Mouse (Mus musculus) liver (tissue): ENCODE data around the gene Izumo1r.

Experiments
- DNase-seq: peaks from one replicate; pipeline ENCODE4 v3.0.0-alpha.2; 2020; ENCODE audit warnings: mixed read lengths

Izumo1r gene

GRCm38 (mm10) chr9:14864726-14865125, 39.0 kb downstream of the Izumo1r start:
- DNase-seq = no peak

- no peak for DNase-seq
Observed at GRCm38 (mm10) chr9:14863126-14863525, 40.6 kb downstream of the Izumo1r start.

GRCm38 (mm10) chr9:14859868-14860639, 43.7 kb downstream of the Izumo1r start, which contains the start of gene Gpr83:
TSS of gene Gpr83 (plus strand) at chr9:14860210.
- peak; percentile 22 for DNase-seq

DNA sequence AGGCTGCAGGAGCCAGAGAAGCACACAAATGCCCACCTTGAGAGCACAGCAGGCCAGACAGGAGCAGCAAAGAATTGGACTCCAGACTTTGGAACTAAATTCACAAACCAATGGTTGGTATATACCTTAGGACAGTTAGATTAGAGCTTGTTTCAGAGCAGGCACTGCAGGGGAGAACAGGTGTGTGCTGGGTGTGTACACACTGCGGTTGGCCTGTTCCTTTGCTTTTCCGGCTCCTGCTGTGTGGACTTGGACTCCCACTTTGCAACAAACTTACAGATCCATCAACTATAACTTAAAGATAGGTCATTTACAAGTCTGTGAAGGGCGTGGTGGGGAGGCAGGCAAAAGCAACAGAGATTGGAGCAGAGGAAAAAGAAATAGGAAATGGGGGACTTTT, 45.0 kb downstream of the Izumo1r start:
- DNase-seq = no peak

DNA sequence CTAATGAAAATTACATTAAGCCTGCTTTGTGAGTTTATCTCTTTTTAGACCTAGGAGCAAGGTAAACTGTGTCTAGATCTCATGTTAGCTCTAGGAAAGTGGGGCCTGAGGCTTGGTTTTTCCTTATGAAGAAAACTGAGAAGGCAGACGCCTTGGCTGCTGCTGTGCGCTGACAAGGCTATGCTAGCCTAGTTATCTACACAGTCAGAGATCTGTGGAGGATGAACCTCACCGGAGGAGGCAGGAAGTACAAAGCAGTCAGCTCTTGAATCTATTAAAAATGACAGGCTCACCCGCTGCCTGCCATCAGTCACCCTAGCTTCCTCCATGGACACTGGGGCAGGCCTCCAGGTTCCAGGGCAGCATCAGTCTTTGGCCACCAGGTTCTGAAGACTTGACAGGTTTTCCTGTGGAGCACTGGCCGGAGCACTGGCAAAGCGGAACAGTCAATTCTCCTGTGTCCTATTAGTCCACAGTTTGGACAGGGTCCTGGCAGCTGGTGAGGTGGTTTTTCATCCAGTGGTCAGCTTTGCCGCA, 45.5 kb downstream of the Izumo1r start:
- DNase-seq = no peak

DNA sequence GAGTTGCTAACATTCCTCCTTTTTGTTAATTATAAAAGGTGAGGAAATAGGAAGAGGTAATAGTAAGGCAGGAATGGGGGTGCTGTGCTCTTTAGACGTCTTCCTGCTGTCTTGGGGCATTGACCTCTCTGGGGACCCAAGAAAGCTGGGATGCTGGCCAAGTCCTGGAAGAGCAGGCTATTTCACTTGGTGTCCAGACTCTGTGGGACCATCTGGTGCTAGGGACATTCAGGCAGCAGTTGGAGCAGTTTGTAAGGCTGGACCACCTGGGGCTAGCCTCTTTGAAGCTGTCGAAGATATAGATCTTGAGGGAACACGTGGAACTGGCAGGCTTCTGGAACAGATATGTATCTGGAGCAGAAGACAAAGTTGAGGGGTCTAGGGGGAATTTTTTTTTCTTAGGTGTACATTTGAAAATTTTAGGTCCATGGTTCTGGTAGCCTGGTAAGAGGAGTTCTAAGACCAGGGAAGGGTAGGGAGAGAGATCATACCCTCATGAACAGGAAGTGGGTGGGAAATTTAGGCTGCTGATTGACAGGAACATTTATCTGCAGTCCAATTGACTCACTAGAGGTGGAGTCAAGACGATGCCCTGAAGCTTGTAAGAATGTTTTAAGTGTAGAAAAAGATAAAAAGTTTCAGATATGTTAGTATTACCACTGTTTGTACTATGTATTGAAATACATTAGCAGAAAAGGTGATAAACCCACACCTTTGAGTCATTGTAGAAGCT, 46.7 kb downstream of the Izumo1r start:
- no peak for DNase-seq

DNA sequence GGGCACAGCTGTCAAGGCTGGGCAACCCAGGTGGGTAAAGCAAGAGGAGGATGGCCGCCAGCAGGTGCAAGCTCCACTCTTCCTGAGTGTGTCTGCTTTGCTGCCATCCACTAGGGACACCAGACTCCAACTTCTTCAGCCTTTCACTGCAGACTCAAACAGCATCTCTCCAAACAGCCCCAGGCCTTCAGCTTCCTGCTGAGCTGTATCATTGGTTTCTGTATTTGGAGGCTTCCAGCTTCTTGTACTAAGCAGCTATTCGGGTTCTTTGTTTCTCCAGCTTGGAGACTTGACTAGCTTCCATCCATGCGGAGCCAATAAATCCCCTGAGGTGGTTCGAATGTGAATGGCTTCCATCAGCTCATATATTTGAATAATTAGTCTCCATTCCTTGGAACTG, 49.2 kb downstream of the Izumo1r start:
- DNase-seq = no peak

DNA sequence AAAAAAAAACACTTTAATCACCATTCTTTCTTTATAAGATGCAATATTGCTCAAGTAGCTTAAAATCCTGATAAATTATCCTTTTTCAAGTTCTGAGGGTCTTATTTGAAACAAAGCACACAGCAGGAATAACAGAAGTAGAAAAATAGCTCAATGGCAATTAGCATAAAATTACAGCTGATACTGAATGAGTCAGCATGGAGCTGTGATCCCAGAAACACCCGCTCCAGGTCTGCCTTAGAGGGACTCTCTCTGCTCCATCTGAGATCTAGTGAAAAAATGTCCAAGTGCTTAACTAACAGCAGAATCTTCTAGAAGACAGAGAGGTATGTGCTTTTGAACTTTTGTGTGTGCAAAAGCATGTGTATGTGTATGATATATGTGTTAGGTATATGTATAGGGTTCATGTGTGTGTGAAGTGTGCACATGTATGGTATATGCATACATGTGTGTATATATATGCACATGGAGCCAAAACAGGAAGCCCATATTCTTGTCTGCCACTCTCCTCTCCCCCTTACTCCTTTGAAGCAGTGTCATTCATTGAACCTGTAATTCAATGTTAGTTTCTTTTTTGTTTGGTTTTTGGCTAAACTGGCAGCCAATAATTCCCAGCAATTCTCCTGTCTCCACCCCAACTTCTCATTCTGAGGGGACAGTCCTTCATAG, 55.3 kb downstream of the Izumo1r start:
- no peak for DNase-seq

- DNase-seq = peak; percentile 28
Observed at GRCm38 (mm10) chr9:14846428-14846827, 57.3 kb downstream of the Izumo1r start.

DNA sequence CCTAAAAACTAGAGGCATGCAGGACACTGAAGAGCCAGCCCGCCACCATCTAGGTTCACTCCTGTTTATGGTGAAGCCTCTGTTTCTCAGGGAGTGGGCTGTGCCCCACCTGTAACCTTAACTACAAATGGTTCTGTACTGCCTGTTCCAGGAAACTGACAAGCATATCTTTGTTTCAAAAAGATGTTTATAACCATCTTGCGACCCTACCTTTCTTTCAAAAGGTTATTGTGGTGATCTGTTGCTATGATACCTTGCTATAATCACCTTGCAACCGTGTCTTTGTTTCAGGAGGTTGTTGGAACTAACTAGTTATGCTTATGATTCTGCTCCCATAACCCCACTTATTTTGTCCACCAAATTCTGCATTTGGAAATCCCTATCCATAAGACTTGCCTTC, 59.8 kb downstream of the Izumo1r start:
- DNase-seq = no peak

DNA sequence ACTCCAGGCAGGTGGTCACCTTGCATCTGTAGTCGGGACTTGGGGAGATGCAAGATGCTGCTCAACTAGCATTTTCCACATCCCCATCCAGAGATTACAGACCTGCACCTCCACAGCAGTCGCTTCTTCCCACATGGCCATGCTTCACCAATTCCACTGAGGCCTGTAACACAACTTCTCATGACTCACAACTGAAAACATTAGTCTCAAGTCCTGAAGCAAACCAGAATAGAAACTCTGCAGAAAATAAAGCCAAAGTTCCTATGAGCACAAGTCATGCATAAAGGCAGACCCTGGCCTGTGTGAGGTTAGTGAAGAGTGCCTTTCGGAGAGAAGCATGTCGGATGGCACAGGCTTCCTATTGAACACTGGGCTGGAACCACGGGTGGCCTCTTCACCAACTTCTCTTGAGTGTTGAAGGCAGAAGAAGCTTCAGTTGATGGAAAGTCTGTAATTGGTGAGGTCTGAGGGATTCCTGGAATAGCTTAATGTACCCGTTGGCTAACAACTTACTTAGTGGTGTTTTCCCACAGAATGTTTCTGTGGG, 60.4 kb downstream of the Izumo1r start:
- DNase-seq = no peak

- no peak for DNase-seq
Observed at GRCm38 (mm10) chr9:14841878-14842761, 61.6 kb downstream of the Izumo1r start.

GRCm38 (mm10) chr9:14839970-14840369, 63.8 kb downstream of the Izumo1r start:
- DNase-seq = no peak

DNA sequence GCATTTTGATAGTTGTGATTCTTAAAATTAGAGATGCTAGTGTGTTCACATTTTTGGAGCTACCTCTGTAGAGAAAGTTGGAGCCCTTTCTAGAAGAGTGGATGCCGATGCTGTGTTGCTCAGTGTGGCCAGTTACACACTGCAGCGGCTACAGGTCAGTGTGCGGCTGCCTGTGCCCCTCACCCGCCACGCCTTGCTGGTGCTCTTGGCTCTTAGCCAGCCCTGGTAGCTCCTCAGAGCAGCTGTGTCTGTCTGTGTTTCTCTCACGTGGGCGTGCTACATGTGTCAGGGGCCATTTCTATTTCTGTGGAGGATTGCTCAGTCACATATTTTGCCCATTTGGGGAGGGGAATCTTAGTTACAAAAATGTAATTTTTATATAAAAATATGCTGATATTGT, 64.2 kb downstream of the Izumo1r start:
- DNase-seq = no peak
